Mouse (Mus musculus) hindbrain, embryonic 14.5 days (tissue): ENCODE results near the gene Xylb. TPM values are rescaled to one million over a fixed set of nuclear protein-coding genes. Genes with fewer than 3 reads are reported as not detected.
A peak's percentile ranks its signal among the peaks of the same experiment; 100 is the strongest.

ENCODE experiments used
- ATAC-seq: fragments of 200-750 bp; cut with Nextera tagmentation; 2 replicates; pipeline ENCODE4 v1.8.0; 2017; ENCODE audit warnings: moderate number of reproducible peaks, mild to moderate bottlenecking, moderate TSS enrichment, moderate library complexity; ENCODE audit not compliant: low FRiP score
- DNase-seq: peaks from one replicate; pipeline ENCODE4 v3.0.0-alpha.2; 2015; ENCODE audit warnings: low spot score
- H3K27ac ChIP-seq: fragments of 300-500 bp; sonication (generic); 2 replicates; pipeline ENCODE4 v1.5.1; 2014; ENCODE audit warnings: mild to moderate bottlenecking, moderate library complexity
- H3K27me3 ChIP-seq: fragments of 300-500 bp; sonication (generic); 2 replicates; pipeline ENCODE4 v1.6.1; 2014; ENCODE audit warnings: mild to moderate bottlenecking, low read length, mixed read lengths; ENCODE audit not compliant: control insufficient read depth, insufficient read depth
- H3K36me3 ChIP-seq: fragments of 300-500 bp; sonication (generic); replicated peaks from 2 replicates; pipeline ENCODE4 v1.6.1; 2014; ENCODE audit not compliant: control insufficient read depth, insufficient read depth
- H3K4me1 ChIP-seq: fragments of 300-500 bp; sonication (generic); replicated peaks from 2 replicates; pipeline ENCODE4 v1.6.1; 2014; ENCODE audit warnings: antibody characterized with exemption, low read length, mixed read lengths; ENCODE audit not compliant: control insufficient read depth, insufficient read depth
- H3K4me2 ChIP-seq: fragments of 300-500 bp; sonication (generic); replicated peaks from 2 replicates; pipeline ENCODE4 v1.6.1; 2014; ENCODE audit warnings: mild to moderate bottlenecking, moderate library complexity
- H3K4me3 ChIP-seq: fragments of 300-500 bp; sonication (generic); replicated peaks from 2 replicates; pipeline ENCODE4 v1.5.1; 2014; ENCODE audit warnings: mild to moderate bottlenecking, low read length
- H3K9ac ChIP-seq: fragments of 300-500 bp; sonication (generic); 2 replicates; pipeline ENCODE4 v1.6.1; 2014
- H3K9me3 ChIP-seq: fragments of 300-500 bp; sonication (generic); 2 replicates; pipeline ENCODE4 v1.6.1; 2016; ENCODE audit warnings: low read length; ENCODE audit not compliant: control insufficient read depth
- WGBS: fragments of 180-500 bp; shearing (Covaris S2); extraction: QIAGEN DNeasy Blood & Tissue Kit; methylation state at CpG from one replicate; pipeline ENCODE4 v1.1.7; 2014; 5-methylcytosine and 5-hydroxymethylcytosine counted together
- polyA plus RNA-seq: library from polyadenylated mRNA; unstranded; fragments of >200 nt; fragmentation: Nextera tagmentation; extraction: Ambion mirVana; gene quantifications from 2 replicates; pipeline ENCODE4 v1.2.1, GENCODE M21; 2014

The Xylb gene
- polyA plus RNA-seq, 1 experiment from 2014 or later, result 4.8 TPM

GRCm38 (mm10) chr9:119403236-119403641 is 46.1 kb downstream of the Xylb start:
- Histone ChIP-seq H3K27me3 (no peaks in the 10 kb centered on the region), H3K27ac (peak overlapping the region; percentile 99), H3K4me3 (peak overlapping the region; percentile 85), H3K9me3 (no peaks in the 10 kb centered on the region), H3K4me2 (peak overlapping the region; percentile 91), H3K36me3 (no peaks in the 10 kb centered on the region), H3K9ac (peak overlapping the region; percentile 100), H3K4me1 (peaks cover 33% of the 10 kb centered on the region)
- DNase-seq (peak; percentile 59), ATAC-seq (peak; percentile 34; the same call in 1 of the 2 replicates)
- under 1% methylated on average over 26 of the region's 26 CpGs for WGBS

- Histone ChIP-seq H3K9me3 (no peaks in the 10 kb centered on the region), H3K27ac (no peak overlapping the region), H3K4me2 (peak overlapping the region; percentile 91), H3K4me1 (peaks cover 37% of the 10 kb centered on the region), H3K4me3 (peak overlapping the region; percentile 85), H3K9ac (peak overlapping the region; percentile 100), H3K27me3 (no peaks in the 10 kb centered on the region), H3K36me3 (no peaks in the 10 kb centered on the region)
- DNase-seq (no peak), ATAC-seq (no peak)
- 58% methylated on average over 5 of the region's 5 CpGs for WGBS
Observed at GRCm38 (mm10) chr9:119404090-119404489, 46.9 kb downstream of the Xylb start.

DNA sequence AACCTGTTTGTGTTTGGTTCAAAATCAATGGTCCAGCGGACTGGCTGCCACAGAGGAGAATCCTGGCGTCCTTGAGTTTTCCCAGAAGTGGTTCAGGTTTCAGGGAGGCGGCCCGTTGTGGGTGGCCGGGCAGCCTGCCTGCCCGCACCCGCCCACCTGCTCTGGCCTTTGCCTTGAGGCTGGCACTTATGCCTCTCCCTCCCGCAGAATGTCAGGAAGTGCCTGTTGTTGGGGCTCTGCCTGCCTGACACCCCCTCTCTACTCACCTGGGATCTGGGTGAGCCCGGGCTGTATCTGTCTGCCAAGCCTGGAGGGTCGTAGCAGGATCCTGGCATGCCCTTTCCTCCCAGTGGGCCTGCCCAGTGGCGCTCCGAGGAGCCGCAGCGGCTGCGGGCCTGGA is 50.7 kb downstream of the Xylb start:
- no peaks in the 10 kb centered on the region for H3K36me3 ChIP-seq
- DNase-seq, result no peak
- no peak overlapping the region for H3K4me2 ChIP-seq
- H3K27ac ChIP-seq, result no peak overlapping the region
- H3K4me1 ChIP-seq, result peaks cover 32% of the 10 kb centered on the region
- no peak overlapping the region for H3K4me3 ChIP-seq
- H3K9ac ChIP-seq, result no peak overlapping the region
- no peaks in the 10 kb centered on the region for H3K27me3 ChIP-seq
- ATAC-seq, result no peak
- WGBS, result 88% methylated on average over 15 of the region's 15 CpGs
- H3K9me3 ChIP-seq, result no peaks in the 10 kb centered on the region

GRCm38 (mm10) chr9:119408898-119409664 is 51.9 kb downstream of the Xylb start:
- Histone ChIP-seq H3K36me3 (no peaks in the 10 kb centered on the region), H3K27ac (no peak overlapping the region), H3K9ac (no peak overlapping the region), H3K4me2 (no peak overlapping the region), H3K4me3 (no peak overlapping the region), H3K9me3 (no peaks in the 10 kb centered on the region), H3K27me3 (no peaks in the 10 kb centered on the region), H3K4me1 (peaks cover 26% of the 10 kb centered on the region)
- 81% methylated on average over 11 of the region's 11 CpGs for WGBS
- DNase-seq (no peak), ATAC-seq (no peak)

DNA sequence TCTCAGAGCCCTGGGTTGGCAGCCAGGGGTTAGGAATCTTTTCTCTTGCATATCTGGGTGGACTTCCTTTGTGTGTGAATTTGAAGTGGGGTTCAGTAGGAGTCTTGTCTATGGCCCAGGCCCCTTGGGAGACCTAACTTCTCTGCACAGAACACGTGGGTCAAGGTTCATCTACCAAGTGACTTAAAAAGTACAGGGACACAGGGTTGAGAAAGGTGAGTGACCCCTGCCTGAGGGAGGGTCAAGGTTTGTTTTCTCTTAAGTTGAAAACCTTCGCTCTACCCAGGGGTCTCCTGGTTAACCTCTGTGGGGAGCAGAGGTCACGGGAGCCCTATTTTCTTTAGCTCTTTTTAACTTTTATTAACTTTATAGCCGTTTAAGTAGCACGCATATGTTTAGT is 52.7 kb downstream of the Xylb start:
- H3K36me3 ChIP-seq, result no peaks in the 10 kb centered on the region
- no peak overlapping the region for H3K27ac ChIP-seq
- no peaks in the 10 kb centered on the region for H3K27me3 ChIP-seq
- H3K9ac ChIP-seq, result no peak overlapping the region
- ATAC-seq (no peak), DNase-seq (no peak)
- H3K4me3 ChIP-seq, result no peak overlapping the region
- 90% methylated on average over 5 of the region's 5 CpGs for WGBS
- no peak overlapping the region for H3K4me2 ChIP-seq
- H3K9me3 ChIP-seq, result no peaks in the 10 kb centered on the region
- H3K4me1 ChIP-seq, result peaks cover 18% of the 10 kb centered on the region

DNA sequence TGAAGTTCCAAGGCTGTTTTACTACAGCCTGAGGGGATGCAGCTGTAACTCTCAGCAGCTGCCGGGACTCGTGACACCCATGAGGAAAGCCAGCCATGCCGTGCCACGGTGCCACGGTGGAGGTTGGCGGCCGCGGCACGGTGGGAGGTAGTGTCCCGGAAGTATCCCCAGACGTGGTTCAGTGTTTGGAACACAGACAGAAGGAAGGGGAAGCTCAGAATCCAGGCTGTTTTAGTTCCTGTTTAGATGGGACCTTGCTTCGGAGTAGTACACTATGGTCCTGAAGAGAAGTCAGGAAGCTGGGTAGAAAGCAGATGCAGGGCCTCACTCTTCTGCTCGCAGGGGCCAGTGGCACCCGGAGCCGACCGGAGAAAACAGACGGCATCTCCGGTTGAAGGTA is 60.8 kb downstream of the Xylb start:
- Histone ChIP-seq H3K4me1 (peaks cover 14% of the 10 kb centered on the region), H3K36me3 (no peaks in the 10 kb centered on the region), H3K27ac (no peak overlapping the region), H3K4me3 (no peak overlapping the region), H3K4me2 (no peak overlapping the region), H3K9ac (no peak overlapping the region), H3K27me3 (no peaks in the 10 kb centered on the region), H3K9me3 (no peaks in the 10 kb centered on the region)
- no peak for ATAC-seq
- WGBS, result 77% methylated on average over 18 of the region's 18 CpGs
- DNase-seq, result no peak

DNA sequence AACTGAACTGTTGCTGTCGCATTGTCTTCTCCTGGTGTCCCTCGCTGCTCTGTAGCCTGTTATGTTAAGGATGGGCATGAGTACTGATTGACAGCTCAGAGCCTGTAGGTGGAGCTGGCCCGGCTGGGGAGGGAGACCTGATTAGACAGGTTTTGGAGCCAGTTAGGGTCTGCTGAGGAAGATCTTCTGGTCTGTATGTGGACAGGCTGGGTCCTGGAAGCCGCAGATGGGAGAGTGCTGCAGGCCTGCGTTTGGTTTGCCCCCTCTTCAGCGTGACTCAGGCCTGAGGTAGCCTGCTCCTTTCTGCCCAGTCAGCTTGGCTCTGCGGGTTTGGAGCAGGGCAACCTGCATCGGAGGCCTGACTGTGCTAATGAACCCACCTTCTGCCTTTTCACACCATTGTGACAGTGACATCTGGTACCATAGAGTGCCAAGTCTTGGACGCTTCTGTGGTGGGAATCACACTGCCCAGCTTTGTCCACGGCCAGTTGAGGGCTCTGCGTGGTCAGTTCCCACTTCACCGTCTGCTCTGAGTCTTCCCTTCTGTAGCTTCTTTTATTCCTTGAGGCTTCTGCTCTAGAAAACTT is 62.8 kb downstream of the Xylb start:
- no peak for ATAC-seq
- Histone ChIP-seq H3K4me1 (peaks cover 22% of the 10 kb centered on the region), H3K9me3 (no peaks in the 10 kb centered on the region), H3K27me3 (no peaks in the 10 kb centered on the region), H3K36me3 (no peaks in the 10 kb centered on the region), H3K9ac (no peak overlapping the region), H3K27ac (no peak overlapping the region), H3K4me2 (no peak overlapping the region), H3K4me3 (no peak overlapping the region)
- DNase-seq, result no peak
- WGBS, result 78% methylated on average over 12 of the region's 12 CpGs

- H3K36me3 ChIP-seq, result peaks cover 28% of the 10 kb centered on the region
- no peak overlapping the region for H3K4me2 ChIP-seq
- H3K27ac ChIP-seq, result peak overlapping the region; percentile 47
- no peaks in the 10 kb centered on the region for H3K27me3 ChIP-seq
- H3K9me3 ChIP-seq, result no peaks in the 10 kb centered on the region
- peaks cover 21% of the 10 kb centered on the region for H3K4me1 ChIP-seq
- peak; percentile 70; the same call in 1 of the 2 replicates for ATAC-seq
- H3K4me3 ChIP-seq, result no peak overlapping the region
- 0 out of 2 replicates have a peak overlapping the region, but pooled peaks have one; percentile 20 for H3K9ac ChIP-seq
- 59% methylated on average over 7 of the region's 7 CpGs for WGBS
- peak; percentile 53 for DNase-seq
Observed at GRCm38 (mm10) chr9:119425217-119425975, 68.2 kb downstream of the Xylb start.

- Histone ChIP-seq H3K27me3 (no peaks in the 10 kb centered on the region), H3K4me2 (no peak overlapping the region), H3K4me1 (peaks cover 21% of the 10 kb centered on the region), H3K27ac (peak overlapping the region; percentile 47; the same call in 1 of the 2 replicates), H3K9ac (no peak overlapping the region), H3K4me3 (no peak overlapping the region), H3K9me3 (no peaks in the 10 kb centered on the region), H3K36me3 (peaks cover 31% of the 10 kb centered on the region)
- WGBS, result 86% methylated on average over 13 of the region's 13 CpGs
- DNase-seq (no peak), ATAC-seq (no peak)
Observed at GRCm38 (mm10) chr9:119425976-119426415, 68.8 kb downstream of the Xylb start.
